Mouse (Mus musculus): ENCODE results near the gene Gramd1c. TPM values are rescaled to one million over a fixed set of nuclear protein-coding genes. Genes with fewer than 3 reads are reported as not detected.

Gene Gramd1c
- total and polyA plus RNA-seq, 3 experiments = 1.5 to 3.9 (median 3.5) TPM

- Histone ChIP-seq H3K9me3 (replicated peaks; ENCODE audit: low read length) (no peaks in the 10 kb centered on the region), H3K4me3 (replicated peaks in 1 of 3; ENCODE audit: low read depth in 2 of 3, low read length in 2 of 3, poor library complexity in 1 of 3) (no peak overlapping the region), H3K27me3 (replicated peaks) (no peaks in the 10 kb centered on the region), H3K9ac (ENCODE audit: insufficient read depth, low read depth) (no peak overlapping the region), H3K27ac (ENCODE audit: insufficient read depth, low read depth) (no peak overlapping the region), H3K79me2 (replicated peaks; ENCODE audit: control insufficient read depth, extremely low read depth, insufficient read depth, poor library complexity, severe bottlenecking) (no peaks in the 10 kb centered on the region), H3K4me1 (ENCODE audit: control insufficient read depth in 1 of 2, insufficient read depth in 2 of 2) (no peaks in the 10 kb centered on the region), H3K4me2 (ENCODE audit: insufficient read depth, low read depth, poor library complexity, severe bottlenecking) (no peak overlapping the region), H3K36me3 (replicated peaks in 1 of 2; ENCODE audit: control insufficient read depth in 1 of 2, insufficient read depth in 1 of 2, low read length in 1 of 2) (peaks cover 0 to 26% of the 10 kb centered on the region in 2 experiments)
- dilution Hi-C loops (cut with MboI; ENCODE audit: extremely low pct_ligation_motif_present, extremely low pct_unique_long_range_greater_than_20kb, low sequenced_read_pairs) (no loop called here), in situ Hi-C loops (cut with MboI; ENCODE audit: low pct_ligation_motif_present, low pct_unique_long_range_greater_than_20kb, low sequenced_read_pairs) (no loop called here)
- no peak for DNase-seq (ENCODE audit: extremely low read depth)
- TF ChIP-seq MYC (IDR thresholded peaks at IDR 0.05; ENCODE audit: low read depth, low read length) = no peak
Measured at GRCm38 (mm10) chr16:43999541-43999940, 63.6 kb downstream of the Gramd1c start.

- Histone ChIP-seq H3K36me3 (replicated peaks in 1 of 2; ENCODE audit: control insufficient read depth in 1 of 2, insufficient read depth in 1 of 2, low read length in 1 of 2) (peaks cover 0 to 24% of the 10 kb centered on the region in 2 experiments), H3K9ac (ENCODE audit: insufficient read depth, low read depth) (no peak overlapping the region), H3K79me2 (replicated peaks; ENCODE audit: control insufficient read depth, extremely low read depth, insufficient read depth, poor library complexity, severe bottlenecking) (no peaks in the 10 kb centered on the region), H3K4me1 (ENCODE audit: control insufficient read depth in 1 of 2, insufficient read depth in 2 of 2) (no peaks in the 10 kb centered on the region), H3K4me3 (replicated peaks in 1 of 3; ENCODE audit: low read depth in 2 of 3, low read length in 2 of 3, poor library complexity in 1 of 3) (no peak overlapping the region), H3K9me3 (replicated peaks; ENCODE audit: low read length) (no peaks in the 10 kb centered on the region), H3K27me3 (replicated peaks) (no peaks in the 10 kb centered on the region), H3K27ac (ENCODE audit: insufficient read depth, low read depth) (no peak overlapping the region), H3K4me2 (ENCODE audit: insufficient read depth, low read depth, poor library complexity, severe bottlenecking) (no peak overlapping the region)
- no peak for DNase-seq (ENCODE audit: extremely low read depth)
- TF ChIP-seq USF1 (IDR thresholded peaks at IDR 0.05; ENCODE audit: low read depth, low read length) (no peak), EP300 (IDR thresholded peaks at IDR 0.05; ENCODE audit: low read length) (no peak), RCOR1 (conservative IDR thresholded peaks at IDR 0.05; ENCODE audit: low read depth, low read length) (no peak), MEF2A (IDR thresholded peaks at IDR 0.05; ENCODE audit: borderline replicate concordance, low read depth, low read length) (no peak), MAX (IDR thresholded peaks at IDR 0.05; ENCODE audit: low read length) (no peak), GABPA (IDR thresholded peaks at IDR 0.05; ENCODE audit: insufficient replicate concordance, low read depth, low read length) (no peak), CHD1 (IDR thresholded peaks at IDR 0.05; ENCODE audit: low read depth, low read length) (no peak), TBP (conservative IDR thresholded peaks at IDR 0.05; ENCODE audit: low read depth, low read length) (no peak), SIN3A (IDR thresholded peaks at IDR 0.05; ENCODE audit: low read length) (no peak), ZC3H11A (IDR thresholded peaks at IDR 0.05; ENCODE audit: low read depth, low read length) (no peak), USF2 (conservative IDR thresholded peaks at IDR 0.05; ENCODE audit: low read depth, low read length) (no peak), KAT2A (IDR thresholded peaks at IDR 0.05; ENCODE audit: insufficient replicate concordance, low read length) (no peak), ELF1 (IDR thresholded peaks at IDR 0.05; ENCODE audit: low read depth, low read length) (no peak), CHD2 (IDR thresholded peaks at IDR 0.05; ENCODE audit: low read length) (no peak), ZKSCAN1 (IDR thresholded peaks at IDR 0.05; ENCODE audit: borderline replicate concordance, low read depth, low read length) (no peak), MAFK (IDR thresholded peaks at IDR 0.05; ENCODE audit: insufficient replicate concordance, low read length) (no peak), ZMIZ1 (IDR thresholded peaks at IDR 0.05; ENCODE audit: low read depth, low read length) (no peak), SMC3 (IDR thresholded peaks at IDR 0.05; ENCODE audit: low read depth, low read length) (no peak), IRF4 (IDR thresholded peaks at IDR 0.05; ENCODE audit: low read depth, low read length) (no peak), JUND (conservative IDR thresholded peaks at IDR 0.05; ENCODE audit: low read depth, low read length) (no peak)
- dilution Hi-C loops (cut with MboI; ENCODE audit: extremely low pct_ligation_motif_present, extremely low pct_unique_long_range_greater_than_20kb, low sequenced_read_pairs) = no loop called here
- in situ Hi-C loops (cut with MboI; ENCODE audit: low pct_ligation_motif_present, low pct_unique_long_range_greater_than_20kb, low sequenced_read_pairs) = no loop called here
Measured at GRCm38 (mm10) chr16:43999111-43999510, 64.0 kb downstream of the Gramd1c start.

All from CH12.LX (cell line).